Mouse (Mus musculus) liver, embryonic 14 days (tissue): ENCODE data around the gene Gm21885. TPM values are rescaled to one million over a fixed set of nuclear protein-coding genes. Genes with fewer than 3 reads are reported as not detected.

Experiments used
- polyA plus RNA-seq: library from polyadenylated mRNA; depleted of rRNA; stranded (reverse); fragments of >200 nt; gene quantifications from 2 replicates; pipeline ENCODE4 v1.2.3, GENCODE M21; 2012; rRNA removed

Gene Gm21885
- not detected in 2 replicates for polyA plus RNA-seq

DNA sequence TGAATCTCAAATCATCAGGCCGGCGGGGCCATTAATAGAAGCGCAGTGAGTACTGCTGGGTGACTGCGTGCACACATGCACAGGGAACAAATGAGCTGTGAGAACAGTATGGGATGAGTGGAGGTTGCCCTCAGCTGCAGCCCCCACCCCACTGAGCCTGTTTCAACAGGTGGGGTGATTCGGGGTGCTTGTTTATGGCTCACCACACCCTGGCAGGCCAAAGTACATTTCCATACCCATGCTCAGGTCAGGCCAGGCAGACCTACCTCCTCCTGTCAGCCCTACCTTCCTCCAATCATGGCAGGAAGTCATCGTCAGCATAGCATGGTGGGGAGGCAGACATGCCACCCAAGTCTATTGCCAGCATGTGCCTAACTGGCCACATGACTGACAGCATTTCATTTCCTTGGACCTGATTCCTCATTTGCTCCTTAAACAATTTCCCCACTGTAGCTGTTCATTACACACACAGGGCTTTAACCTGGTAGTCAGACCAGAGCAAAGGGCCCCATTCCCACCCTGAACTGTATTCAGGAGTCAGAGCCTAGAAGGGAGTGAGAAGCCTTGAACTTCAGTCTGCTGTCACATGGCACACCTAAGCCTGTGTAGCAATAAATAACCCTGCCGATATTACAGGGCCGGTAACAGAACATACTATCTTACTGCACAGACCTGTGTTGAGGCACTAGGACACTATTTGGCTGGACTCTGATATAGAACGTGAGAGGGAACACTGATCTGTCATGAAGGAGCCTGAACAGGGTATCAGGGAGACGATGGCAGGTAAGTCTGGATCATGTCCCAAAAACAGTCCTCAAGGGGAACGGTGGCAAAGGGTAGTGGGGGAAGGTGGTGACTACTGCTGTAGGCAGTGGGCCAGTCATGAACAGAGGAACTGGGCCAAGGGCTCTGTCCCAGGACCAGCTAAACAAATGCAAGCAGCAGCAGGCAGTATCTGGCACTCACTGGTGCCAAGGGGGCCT lies at the start of gene Gm21885:
TSS of gene Gm21885 (plus strand) at position 675 of the 983 bp plus-strand sequence.

DNA sequence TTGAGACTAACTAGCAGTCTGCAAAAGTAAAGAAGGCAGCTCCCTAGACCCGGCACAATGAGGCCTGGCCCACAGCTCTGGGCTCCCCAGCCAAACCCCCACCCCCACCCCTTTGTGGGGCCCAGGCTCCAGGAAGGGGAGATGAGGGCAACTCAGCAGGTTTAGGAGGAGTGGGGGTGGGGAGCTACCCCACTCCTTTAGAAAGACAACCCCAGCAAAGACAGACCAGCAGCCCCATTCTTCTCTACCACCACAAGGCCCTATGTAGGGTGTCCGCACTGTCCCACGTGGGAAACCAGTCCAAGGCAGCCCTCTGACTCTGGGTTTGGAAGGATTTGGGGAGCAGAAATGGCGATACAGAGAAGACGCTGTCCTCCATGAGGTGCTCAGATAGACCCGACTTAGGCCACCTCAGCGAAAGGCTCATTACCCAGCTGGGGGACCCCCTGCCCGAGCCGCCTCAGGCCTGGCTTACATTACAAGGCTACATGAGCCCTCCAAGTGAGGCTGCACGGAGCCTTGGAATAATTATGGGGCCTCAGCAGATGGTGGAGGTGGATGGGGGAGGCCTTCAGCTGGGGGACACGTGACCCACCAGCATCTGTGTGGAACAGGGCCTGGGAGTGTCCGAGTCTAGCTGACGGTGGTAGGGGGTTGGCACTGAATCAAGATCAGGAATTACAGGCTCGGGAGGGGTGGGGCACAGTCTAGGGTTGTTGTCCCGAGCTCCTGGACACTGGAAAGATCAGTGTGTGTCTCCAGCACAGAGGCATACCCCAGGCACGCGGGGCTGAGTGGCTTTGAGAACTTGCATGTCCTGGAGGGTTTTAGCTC lies 35.5 kb upstream of the Gm21885 start, which contains the start of gene Wfikkn2:
TSS of gene Wfikkn2 (minus strand) at position 51 of the 834 bp plus-strand sequence.

DNA sequence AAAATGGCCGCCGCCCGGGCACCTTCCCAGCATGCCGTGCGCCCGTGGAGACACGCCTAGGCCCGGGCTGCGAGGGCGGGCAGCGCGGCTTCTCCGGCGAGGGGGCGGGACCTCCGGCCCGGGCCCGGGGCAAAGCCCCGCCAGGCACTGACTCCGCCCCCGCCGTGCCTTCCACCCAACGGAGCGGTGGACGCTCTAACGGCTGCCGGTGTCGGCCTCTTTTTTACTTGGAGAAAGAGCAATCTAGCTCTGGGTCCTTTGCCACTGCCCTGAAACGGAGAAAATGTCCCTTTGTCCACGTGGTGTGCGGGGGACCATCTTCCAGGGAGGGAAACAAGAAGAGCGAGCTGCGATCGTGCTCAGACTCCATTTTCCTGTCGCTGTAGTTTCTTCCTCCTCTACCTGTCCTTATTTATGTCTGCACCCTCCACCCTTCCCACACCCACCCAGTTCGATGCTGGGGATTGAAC lies 40.3 kb downstream of the Gm21885 start, which contains the start of gene Luc7l3:
TSS of gene Luc7l3 (minus strand) at position 58 of the 470 bp plus-strand sequence.

DNA sequence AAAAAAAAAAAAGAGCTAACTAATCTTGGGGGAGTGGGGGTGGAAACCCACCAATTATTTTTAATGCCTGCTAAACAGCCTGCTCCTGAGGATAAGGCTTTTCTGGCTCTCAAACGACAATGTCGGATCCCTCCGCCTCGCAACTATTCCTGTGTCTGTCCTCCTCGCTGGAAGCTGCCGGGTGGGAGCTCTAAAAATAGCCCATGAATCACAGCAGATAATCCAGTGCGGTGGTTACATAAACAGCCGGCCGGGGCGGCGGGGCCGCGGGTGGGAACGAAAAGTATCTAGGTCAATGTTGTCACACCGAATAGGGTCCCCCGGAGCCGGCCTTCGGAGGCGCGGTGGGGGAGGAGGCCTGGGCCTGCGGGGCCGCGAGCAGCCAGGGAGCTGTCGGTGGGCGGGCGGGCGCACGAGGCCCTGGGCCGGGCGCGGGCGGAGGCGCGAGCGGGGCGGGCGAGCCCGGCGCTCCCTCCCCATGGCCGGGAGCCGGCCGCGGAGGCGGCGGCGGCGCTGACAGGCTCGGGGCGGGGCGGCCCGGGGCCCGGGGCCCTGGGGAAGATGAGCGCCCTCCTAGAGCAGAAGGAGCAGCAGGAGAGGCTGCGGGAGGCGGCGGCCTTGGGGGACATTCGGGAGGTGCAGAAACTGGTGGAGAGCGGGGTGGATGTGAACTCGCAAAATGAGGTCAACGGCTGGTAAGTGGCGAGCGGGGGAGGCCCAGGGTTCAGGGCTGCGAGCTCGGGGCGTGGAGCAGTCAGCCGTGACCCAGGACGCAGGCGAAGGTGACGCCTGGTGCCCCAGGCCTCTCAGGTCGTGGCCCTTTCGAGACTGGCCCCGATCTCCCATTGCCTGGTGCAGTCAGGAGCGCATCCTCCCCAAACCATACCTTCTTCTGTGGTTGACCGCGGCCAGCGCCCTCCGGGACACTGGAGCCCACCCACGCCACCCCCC lies 46.3 kb downstream of the Gm21885 start, which contains the start of gene Ankrd40:
TSS of gene Ankrd40 (plus strand) at position 309 of the 951 bp plus-strand sequence.

Other genes starting within 250 kb of the Gm21885 start
- gene Tob1, start 70.4 kb upstream of the Gm21885 start, polyA plus RNA-seq: 8.1 and 8.2 TPM in 2 replicates
- gene Wfikkn2, start 35.9 kb upstream of the Gm21885 start, polyA plus RNA-seq: 0.12 and 0.20 TPM in 2 replicates
- gene Luc7l3, start 40.1 kb downstream of the Gm21885 start, polyA plus RNA-seq: 48.2 and 48.8 TPM in 2 replicates
- 10.9 and 13.3 TPM in 2 replicates for gene Ankrd40, start 46.1 kb downstream of the Gm21885 start, polyA plus RNA-seq
- gene Abcc3, start 111.1 kb downstream of the Gm21885 start, polyA plus RNA-seq: 3.3 and 3.4 TPM in 2 replicates
- gene Cacna1g, start 192.3 kb downstream of the Gm21885 start, polyA plus RNA-seq: 6.3 and 7.3 TPM in 2 replicates
- gene Spata20, start 204.3 kb downstream of the Gm21885 start, polyA plus RNA-seq: not detected in 2 replicates
- 0.02 and 0.05 TPM in 2 replicates for gene Epn3, start 218.1 kb downstream of the Gm21885 start, polyA plus RNA-seq
- gene Mycbpap, start 239.9 kb downstream of the Gm21885 start, polyA plus RNA-seq: 0.06 and 0.08 TPM in 2 replicates